Mouse (Mus musculus): ENCODE measurements around the gene Fgr. TPM values are rescaled to one million over a fixed set of nuclear protein-coding genes. Genes with fewer than 3 reads are reported as not detected.
"Not testable (repeated sequence)": the region's sequence is repeated elsewhere in the genome, so short reads cannot be mapped to it uniquely, and the experiment has no call there.

The Fgr gene
- under 1 TPM; 0.26 to 0.59 TPM for total RNA-seq (2021)
- long read RNA-seq, experiment 1, result 0 reads
- long read RNA-seq, experiment 2, partial matches to known transcripts, result 0 of 1 reads
- long read RNA-seq, experiment 2, other reads (novel, unspliced or antisense), result 0 of 1 reads

- no peak for DNase-seq (ENCODE audit: low spot score in 2 of 2)
Observed at GRCm38 (mm10) chr4:132973814-132974398, at the start of gene Fgr. TSS of gene Fgr (plus strand) at chr4:132974095.

- DNase-seq (ENCODE audit: low spot score in 2 of 2), result not testable (repeated sequence)
Observed at GRCm38 (mm10) chr4:132926520-132926919, 47.4 kb upstream of the Fgr start.

DNA sequence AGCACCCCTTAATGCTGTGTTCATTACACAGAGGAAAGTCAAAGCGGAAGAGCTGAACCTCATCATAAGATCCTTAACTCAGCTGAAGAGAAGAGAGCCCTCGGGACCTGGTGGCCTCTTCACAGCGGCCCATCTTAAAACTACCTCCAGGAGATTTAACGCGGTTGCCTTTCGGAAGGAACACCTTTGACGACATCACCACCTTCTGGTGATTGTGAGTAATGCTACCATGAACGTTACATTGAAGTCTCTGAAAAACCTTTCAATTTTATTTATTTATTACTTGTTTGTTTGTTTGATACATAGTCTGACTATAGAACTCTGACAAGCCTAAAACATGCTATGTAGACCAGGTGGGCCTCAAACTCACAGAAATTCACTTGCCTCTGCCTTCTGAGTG, 43.1 kb upstream of the Fgr start:
- peak; percentile 47 to 63 for DNase-seq (ENCODE audit: low spot score in 2 of 2)

DNA sequence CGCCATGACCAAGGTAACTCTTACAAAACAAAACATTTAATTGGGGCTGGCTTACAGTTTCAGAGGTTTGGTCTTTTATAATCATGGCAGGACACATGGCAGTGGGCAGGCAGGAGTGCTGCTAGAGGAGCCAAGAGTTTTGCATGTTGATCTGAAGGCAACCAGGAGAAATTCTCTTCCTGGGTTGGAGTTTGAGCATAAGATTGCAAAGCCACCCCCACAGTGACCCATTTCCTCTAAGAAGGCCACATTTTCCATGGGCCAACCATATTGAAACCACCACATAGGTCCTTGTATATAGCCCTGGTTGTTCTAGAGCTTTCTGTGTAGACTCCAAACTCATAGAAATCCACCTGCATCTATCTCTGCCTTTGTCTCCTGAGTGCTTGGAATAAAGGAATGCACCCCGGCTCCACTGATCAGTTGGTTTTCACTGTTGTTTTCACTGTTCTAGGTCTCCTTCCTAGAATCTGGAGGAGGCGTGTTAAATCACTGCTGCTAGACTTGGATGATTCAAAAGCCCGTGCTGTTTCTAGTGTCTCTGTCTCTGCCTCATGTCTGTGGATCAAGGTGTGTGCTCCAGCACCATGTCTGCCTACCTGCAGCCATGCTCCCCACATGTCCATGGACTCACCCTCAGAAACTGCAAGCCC, 41.0 kb upstream of the Fgr start:
- DNase-seq (ENCODE audit: low spot score in 2 of 2), result peak; percentile 20 to 31

- DNase-seq (ENCODE audit: low spot score in 2 of 2), result no peak
Observed at GRCm38 (mm10) chr4:132934639-132935038, 39.3 kb upstream of the Fgr start.

DNA sequence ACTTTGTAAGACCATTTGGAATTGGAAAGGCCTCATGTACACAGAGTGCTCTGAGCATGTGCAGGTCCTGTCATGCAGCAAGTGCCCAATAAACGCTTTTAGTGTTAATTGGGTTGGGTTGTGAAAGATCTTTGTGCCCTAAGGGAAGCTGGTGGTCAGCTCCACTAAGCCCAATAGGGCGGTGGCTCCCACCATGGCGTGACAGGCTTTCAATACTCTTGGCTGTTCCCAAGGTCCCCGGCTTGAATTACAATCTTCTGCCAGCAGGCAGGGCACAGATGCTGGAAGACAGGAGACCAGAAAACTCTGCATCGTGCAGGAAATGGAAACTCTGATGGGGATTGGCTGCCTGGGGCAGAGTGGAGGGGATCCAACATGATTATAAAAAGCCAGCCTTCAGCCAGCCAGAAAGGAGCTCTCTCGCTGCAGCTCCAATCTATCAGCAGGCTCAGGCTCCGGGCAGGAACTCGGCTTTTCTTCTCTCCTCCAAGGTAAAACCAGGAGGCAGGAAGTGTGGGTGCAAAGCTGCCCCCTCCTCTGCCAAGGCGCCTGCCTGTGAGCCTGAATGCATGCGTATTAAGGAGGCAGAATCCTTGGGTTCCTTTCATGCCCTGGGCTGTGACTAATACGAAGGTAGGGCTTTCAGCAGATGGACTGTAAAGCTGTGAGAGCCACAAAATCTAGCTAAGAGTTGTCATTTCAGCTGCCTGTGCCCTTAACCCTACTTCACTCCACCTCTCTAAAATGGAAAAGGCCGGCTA, 35.5 kb upstream of the Fgr start:
- DNase-seq (ENCODE audit: low spot score in 2 of 2), result peak; percentile 47 to 61

GRCm38 (mm10) chr4:132939421-132940127, 34.3 kb upstream of the Fgr start:
- DNase-seq (ENCODE audit: low spot score in 2 of 2), result peak; percentile 48 to 66

GRCm38 (mm10) chr4:132941012-132941729, 32.7 kb upstream of the Fgr start:
- no peak for DNase-seq (ENCODE audit: low spot score in 2 of 2)

GRCm38 (mm10) chr4:132943088-132943487, 30.8 kb upstream of the Fgr start:
- DNase-seq (ENCODE audit: low spot score in 2 of 2), result no peak

GRCm38 (mm10) chr4:132944106-132944505, 29.8 kb upstream of the Fgr start:
- DNase-seq (ENCODE audit: low spot score in 2 of 2), result no peak

DNA sequence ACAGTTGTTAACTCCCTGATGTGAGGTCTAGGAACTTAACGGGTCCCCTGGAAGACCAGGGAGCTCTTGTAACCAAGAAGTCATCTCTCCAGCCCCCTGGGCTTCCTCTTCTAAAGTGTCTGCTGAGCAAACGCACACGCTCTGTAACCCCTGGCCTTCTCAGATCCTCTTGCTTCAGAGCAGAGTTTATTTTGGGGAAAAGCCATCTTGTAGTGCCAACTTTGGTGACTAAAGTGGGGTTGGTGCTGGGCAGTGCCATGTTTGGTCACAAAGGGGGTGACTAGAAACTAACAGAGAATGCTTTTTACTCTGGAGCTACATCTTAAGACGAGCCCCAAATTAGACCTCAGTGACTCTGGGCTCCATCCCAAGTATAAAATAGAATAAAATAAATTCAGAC, 29.1 kb upstream of the Fgr start:
- no peak for DNase-seq (ENCODE audit: low spot score in 2 of 2)

DNA sequence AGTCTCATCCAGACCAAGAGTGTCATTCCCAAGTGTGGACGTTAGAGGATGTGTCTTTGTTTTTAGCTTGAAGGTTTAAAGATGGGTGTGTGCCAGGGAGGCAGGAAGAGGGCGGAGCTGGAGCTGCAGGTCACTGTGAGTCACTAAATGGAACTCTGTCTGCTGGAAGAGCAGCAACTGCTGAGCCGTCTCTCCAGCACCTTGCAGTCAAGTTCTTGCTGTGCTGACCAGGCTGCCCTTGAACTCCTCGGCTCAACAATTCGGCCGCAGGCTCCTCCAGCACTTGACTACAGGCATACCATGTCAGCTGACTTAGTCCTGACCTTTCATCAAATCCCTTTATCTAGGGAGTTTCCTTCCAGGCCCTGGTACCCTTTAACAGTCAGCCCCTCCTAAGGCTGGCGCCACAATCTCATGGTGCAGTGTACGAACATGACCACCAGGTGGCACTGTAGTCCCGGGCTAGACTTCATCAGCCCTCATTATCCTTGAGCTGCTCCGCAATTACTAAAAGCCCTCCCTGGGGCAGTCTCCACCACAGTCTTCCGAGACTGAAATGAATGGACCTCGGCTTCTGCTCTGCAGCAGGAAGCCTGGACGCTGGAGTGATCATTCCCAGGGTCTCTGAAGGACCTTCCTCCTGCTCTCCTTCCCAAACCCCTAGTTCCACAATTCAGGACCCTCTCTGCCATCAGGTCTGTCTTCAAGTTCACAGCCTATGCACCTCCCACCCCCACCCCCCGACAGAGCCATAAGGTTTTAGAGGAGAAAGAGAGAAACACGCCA, 28.4 kb upstream of the Fgr start:
- peak; percentile 83 to 87 for DNase-seq (ENCODE audit: low spot score in 2 of 2)

- DNase-seq (ENCODE audit: low spot score in 2 of 2), result peak; percentile 47 to 64
Observed at GRCm38 (mm10) chr4:132946047-132947001, 27.6 kb upstream of the Fgr start.

DNA sequence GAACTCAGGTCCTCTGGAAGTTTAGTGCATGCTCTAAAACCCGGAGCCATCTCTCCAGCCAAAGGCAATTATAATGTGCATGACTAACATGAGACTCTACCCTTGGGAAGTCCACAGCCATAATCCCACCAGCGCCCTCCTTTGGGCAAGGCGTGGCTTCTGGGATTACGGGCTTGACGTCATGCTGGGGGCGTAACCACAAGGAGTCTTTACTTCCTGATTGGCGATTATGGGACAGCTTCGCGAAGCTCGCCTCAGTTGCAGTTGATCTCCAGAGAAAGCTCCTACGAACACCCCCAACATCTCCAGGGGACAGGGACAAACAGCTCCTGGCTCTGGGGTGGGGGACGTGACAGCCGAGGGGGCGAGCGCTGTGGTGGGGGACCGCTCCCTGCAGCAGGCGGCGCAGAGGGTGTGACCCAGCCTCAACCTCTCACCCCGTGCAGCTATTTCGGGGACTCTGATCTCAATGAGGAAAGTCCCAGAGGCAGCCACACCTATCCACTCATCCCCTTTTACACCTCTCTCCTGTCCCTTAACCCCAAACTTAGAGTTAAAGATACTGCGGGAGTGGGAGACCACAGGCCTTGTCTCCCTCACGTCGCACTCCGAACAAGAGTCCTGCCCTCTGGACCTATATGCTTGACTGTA, 23.9 kb upstream of the Fgr start:
- no peak for DNase-seq (ENCODE audit: low spot score in 2 of 2)

DNA sequence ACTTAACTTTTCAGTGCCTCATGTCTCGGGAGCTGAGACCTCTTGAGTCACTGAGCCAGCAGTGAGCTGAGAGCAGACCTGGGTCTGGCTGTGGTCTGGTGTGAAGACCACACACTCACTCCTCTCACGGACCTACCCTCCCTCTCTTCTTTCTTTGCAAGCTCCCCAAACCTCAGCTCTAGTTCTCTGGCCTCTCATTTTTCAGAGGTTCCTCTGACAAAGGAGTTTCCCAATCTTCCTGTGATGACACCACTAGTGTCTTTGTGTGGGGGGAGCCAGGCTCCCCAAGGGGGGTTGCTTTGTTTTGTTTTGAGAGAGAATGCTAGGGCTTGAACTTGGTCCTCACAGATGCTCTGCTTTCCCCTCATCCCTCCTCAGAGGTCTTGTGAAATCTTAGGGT, 22.9 kb upstream of the Fgr start:
- DNase-seq (ENCODE audit: low spot score in 2 of 2), result no peak

DNA sequence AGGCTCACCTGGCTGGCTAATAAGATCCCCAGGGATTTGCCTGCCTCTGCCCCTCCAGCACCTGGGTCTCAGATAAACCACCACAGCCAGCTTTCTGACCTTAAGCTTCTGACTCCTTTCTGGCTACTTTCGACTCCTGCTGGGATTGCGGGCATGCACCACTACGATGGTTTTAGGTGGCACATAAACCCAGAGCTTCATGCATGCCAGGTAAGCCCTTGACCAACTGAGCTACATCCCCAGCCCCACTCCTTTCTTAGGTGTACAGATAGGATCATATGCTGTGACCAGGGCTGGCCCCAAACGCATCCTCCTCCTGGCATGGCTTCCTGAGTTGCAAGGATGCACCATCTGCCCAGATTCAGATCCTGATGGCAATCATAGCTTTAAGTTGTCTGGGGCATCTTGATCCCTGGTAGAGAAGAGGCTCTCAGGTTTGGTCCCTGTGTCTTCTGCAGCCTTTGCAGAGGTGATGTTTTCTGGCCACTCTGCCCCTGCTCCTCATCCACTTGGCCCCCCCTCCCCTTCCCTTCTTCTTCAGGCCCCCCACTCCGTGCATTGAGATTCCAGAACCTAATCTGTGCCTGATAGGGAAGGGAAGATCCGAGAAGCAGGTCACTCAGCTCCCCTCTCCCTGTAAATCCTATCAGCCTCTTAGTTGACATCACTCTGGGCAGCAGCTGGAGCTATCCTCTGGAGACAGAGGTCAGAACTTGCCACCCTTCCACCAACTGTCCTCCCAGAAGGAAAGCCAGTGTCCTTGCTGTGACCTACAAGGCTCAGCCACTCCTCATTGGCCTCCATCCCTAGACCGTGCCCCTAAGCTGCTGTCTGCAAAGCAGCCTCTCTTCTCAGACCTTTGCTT, 19.1 kb upstream of the Fgr start:
- DNase-seq (ENCODE audit: low spot score in 2 of 2), result no peak

- no peak for DNase-seq (ENCODE audit: low spot score in 2 of 2)
Observed at GRCm38 (mm10) chr4:132955395-132955791, 18.5 kb upstream of the Fgr start.

Measured in left cerebral cortex, adult 18-20 months (tissue).